Mouse (Mus musculus): ENCODE results near the gene Thada.
"Not testable (repeated sequence)": the region's sequence is repeated elsewhere in the genome, so short reads cannot be mapped to it uniquely, and the experiment has no call there.

Thada gene

DNA sequence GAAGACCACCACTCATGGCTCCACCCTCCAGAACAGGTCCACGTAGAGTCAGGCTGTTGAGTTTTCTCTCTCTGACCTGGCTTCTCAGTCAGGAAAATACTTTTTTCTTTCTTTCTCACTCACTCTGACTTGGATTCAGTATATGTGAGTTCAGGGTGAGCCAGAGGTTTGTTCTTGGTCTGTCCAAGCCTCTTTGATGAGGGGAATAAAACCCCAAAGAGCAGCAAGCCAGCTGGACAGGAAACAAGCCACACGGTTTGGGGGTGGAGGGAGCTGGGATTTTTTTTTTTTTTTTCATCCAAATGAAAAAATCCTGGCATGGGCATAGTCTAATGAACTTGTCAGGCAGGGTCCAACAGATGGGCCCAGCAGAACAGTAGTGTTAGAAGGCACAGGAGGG, 210.2 kb downstream of the Thada start:
- in situ Hi-C loops (cut with MboI; ENCODE audit: low pct_unique_long_range_greater_than_20kb in 1 of 2, low sequenced_read_pairs in 2 of 2, unreplicated experiment in 1 of 2) = no loop called here

GRCm38 (mm10) chr17:84251426-84251825, 214.6 kb downstream of the Thada start:
- in situ Hi-C loops (cut with MboI; ENCODE audit: low pct_unique_long_range_greater_than_20kb in 1 of 2, low sequenced_read_pairs in 2 of 2, unreplicated experiment in 1 of 2) = no loop called here

GRCm38 (mm10) chr17:84244182-84244920, 221.7 kb downstream of the Thada start:
- in situ Hi-C loops (cut with MboI; ENCODE audit: low pct_unique_long_range_greater_than_20kb in 1 of 2, low sequenced_read_pairs in 2 of 2, unreplicated experiment in 1 of 2) = no loop called here

DNA sequence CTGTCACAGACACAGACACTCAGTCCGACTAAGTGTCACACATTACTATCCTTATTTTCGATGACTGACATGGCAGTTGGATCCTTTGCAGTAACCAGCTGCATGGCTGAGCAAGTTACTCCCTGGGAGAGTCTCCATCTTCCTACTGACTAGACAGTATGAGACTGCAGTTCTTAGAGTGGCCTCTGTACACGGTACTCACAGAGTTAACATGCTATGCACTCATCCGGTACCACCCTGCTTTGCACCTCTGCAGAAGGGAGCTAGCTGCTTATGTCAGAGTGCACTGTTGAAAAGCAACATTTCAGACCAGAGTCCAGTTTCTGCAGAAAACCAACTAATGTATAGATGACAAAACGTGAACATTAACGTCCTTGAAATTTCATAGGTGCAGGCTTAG, 222.2 kb downstream of the Thada start:
- in situ Hi-C loops (cut with MboI; ENCODE audit: low pct_unique_long_range_greater_than_20kb in 1 of 2, low sequenced_read_pairs in 2 of 2, unreplicated experiment in 1 of 2) = no loop called here

DNA sequence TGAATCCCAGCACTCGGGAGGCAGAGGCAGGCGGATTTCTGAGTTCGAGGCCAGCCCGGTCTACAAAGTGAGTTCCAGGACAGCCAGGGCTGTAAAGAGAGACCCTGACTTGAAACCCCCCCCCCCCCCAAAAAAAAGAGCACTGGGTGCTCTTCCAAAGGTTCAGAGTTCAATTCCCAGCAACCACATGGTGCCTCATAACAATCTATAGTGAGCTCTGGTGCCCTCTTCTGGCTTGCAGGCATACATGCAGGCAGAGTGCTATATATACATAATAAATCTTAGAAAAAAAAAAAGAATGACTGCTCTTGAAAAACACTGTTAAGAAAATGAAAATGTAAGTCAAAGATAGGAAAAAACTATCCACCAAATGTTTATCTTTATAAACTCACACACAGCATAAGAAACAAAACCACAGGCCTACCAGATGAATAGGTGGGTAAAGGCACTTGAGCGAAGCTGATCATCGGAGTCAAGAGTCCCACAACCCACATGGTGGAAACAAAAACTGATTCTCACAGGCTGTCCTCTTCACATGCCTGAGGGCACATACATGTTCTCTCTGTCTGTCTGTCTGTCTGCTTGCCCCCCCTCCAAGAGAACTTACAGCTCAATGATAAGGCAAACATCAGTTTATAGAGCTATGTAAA, 224.6 kb downstream of the Thada start:
- in situ Hi-C loops (cut with MboI; ENCODE audit: low pct_unique_long_range_greater_than_20kb in 1 of 2, low sequenced_read_pairs in 2 of 2, unreplicated experiment in 1 of 2) = no loop called here

GRCm38 (mm10) chr17:84239679-84240292, 226.2 kb downstream of the Thada start:
- in situ Hi-C loops (cut with MboI; ENCODE audit: low pct_unique_long_range_greater_than_20kb in 1 of 2, low sequenced_read_pairs in 2 of 2, unreplicated experiment in 1 of 2) = no loop called here

- in situ Hi-C loops (cut with MboI; ENCODE audit: low pct_unique_long_range_greater_than_20kb in 1 of 2, low sequenced_read_pairs in 2 of 2, unreplicated experiment in 1 of 2) = no loop called here
These were observed 227.8 kb downstream of the Thada start for GRCm38 (mm10) chr17:84238174-84238573.

DNA sequence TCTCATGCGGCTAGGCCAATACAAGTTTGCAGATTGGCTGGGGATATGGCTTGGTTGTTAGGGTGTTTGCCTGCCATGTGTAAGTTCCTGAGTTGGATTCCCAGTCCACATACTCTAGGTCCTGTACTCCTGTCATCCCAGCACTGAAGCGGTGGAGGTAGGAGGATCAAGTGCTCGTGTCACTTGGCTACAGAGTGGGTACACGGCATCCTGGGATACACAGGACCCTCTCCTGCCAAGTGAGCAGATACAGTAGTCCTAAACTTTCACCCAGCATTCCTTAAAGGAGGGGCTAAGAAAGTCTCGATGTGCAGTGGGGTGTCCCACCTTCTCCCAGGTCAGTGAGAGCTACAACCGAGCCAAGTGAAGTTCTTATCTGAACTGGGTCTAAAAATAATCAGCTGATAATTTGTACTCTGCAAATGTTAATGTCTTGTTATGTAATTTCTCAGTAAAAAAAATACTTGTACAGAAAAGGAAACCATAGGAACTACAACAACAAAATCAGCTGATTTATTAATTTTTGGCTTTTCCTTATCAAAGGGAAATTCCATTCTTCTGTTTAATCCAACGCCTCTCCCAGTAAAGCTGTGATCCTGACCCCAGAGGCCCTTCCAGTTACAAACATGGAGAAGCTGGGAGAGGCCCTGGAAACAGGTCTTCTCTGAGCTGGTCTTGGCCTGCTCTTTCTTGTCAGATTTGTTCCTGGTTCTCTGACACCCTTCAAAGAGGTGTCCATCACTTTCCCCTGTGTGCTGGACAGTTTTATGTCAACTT, 229.0 kb downstream of the Thada start:
- in situ Hi-C loops (cut with MboI; ENCODE audit: low pct_unique_long_range_greater_than_20kb in 1 of 2, low sequenced_read_pairs in 2 of 2, unreplicated experiment in 1 of 2) = no loop called here

DNA sequence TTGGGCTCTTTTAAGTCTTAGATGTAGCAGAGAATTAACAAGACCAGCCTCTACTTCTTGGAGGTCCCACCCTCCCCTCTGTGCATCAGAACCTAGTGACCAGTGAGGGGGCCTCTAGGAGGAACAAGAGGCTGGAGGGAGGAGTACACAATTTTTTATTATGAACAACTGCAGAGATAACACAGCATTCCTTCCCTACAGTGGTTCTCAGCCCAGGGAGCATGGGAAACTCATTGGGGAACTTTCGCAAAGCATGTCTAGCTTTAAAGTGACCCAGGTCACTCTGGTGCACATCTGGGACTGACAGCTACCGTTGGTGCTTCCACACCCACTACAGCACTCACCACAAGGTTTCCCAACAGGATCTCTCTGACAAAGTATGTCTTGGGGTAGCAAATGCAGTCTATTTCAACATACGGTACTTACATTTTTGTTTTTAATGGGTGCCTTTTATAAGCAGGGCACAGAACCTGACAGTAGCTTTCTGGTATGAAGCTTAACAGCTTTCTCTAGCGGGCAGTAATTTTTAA, 230.5 kb downstream of the Thada start:
- in situ Hi-C loops (cut with MboI; ENCODE audit: low pct_unique_long_range_greater_than_20kb in 1 of 2, low sequenced_read_pairs in 2 of 2, unreplicated experiment in 1 of 2) = no loop called here

GRCm38 (mm10) chr17:84234785-84235184, 231.2 kb downstream of the Thada start:
- in situ Hi-C loops (cut with MboI; ENCODE audit: low pct_unique_long_range_greater_than_20kb in 1 of 2, low sequenced_read_pairs in 2 of 2, unreplicated experiment in 1 of 2) = not testable (repeated sequence)

- in situ Hi-C loops (cut with MboI; ENCODE audit: low pct_unique_long_range_greater_than_20kb in 1 of 2, low sequenced_read_pairs in 2 of 2, unreplicated experiment in 1 of 2) = no loop called here
These were observed 232.2 kb downstream of the Thada start for GRCm38 (mm10) chr17:84233758-84234157.

DNA sequence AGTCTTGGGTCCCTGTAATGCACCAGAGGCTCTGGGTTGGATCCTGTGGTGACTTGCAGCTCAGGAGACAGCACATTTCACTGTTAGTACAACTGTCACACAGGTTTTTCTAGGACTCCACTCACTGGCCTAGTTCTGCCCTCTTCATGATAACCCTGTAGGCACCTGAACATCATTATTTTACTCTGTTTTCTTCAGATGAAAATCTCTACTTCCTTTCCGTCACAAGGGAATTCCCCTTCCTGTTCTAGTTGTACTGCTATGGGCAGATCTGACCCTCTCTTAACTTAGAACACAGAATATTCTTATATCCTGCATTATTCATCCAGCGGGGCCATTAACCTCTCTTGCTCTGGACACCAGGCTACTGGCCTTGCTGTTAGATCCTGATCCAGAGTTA, 234.6 kb downstream of the Thada start:
- in situ Hi-C loops (cut with MboI; ENCODE audit: low pct_unique_long_range_greater_than_20kb in 1 of 2, low sequenced_read_pairs in 2 of 2, unreplicated experiment in 1 of 2) = no loop called here

GRCm38 (mm10) chr17:84228223-84228622, 237.8 kb downstream of the Thada start:
- in situ Hi-C loops (cut with MboI; ENCODE audit: low pct_unique_long_range_greater_than_20kb in 1 of 2, low sequenced_read_pairs in 2 of 2, unreplicated experiment in 1 of 2) = no loop called here

GRCm38 (mm10) chr17:84226681-84227080, 239.3 kb downstream of the Thada start:
- in situ Hi-C loops (cut with MboI; ENCODE audit: low pct_unique_long_range_greater_than_20kb in 1 of 2, low sequenced_read_pairs in 2 of 2, unreplicated experiment in 1 of 2) = no loop called here

DNA sequence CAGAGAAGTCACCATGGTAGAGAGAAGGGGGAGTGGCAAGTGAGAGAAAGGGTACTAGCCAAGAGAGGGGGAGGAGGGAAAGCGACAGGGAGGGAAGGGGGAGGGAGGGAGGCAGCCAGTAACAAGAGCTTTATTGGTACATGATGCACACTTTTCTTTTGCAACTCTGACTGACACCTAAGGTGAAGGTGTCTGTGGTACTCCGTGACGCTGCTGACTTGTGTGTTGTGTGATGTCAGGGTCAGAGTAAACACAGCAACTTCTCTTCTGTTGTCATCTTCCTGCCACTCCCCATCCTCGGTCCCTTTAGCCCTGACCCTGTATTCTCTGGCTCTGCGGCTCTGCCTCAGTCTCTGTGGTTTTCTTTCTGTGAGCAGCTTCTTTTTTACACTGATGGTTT, 239.8 kb downstream of the Thada start:
- in situ Hi-C loops (cut with MboI; ENCODE audit: low pct_unique_long_range_greater_than_20kb in 1 of 2, low sequenced_read_pairs in 2 of 2, unreplicated experiment in 1 of 2) = no loop called here

DNA sequence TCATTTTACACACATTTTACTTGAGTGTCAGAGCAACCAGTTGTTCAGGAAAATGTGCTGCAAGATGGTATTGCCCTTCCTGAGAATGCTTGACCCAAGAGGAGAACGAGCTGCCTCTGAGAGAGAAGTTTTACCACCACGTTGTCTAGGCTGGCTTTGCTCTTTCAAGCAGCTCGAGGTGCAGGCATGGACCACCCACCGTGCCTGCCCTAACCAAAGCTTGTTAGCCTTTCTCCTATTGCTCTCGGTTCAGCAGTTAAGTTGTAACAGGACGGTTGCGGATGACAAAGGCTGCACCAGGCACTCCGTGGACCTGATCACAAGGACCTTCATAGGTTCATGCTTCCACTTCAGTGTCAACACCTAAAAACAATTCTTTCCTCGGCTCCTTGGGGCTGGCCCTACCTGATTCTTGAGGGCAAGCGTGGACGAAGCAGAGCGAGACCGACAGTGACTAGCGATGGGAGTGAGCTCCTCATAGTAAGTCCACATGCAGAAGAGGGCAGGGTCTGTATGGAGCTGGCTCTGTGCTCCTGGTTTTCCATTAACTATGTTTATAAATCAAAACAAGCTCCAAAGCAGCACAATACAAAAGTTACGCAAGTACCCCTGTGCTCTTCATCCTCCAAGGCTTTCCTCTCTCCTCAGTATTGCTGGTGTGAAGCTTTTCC, 241.7 kb downstream of the Thada start:
- in situ Hi-C loops (cut with MboI; ENCODE audit: low pct_unique_long_range_greater_than_20kb in 1 of 2, low sequenced_read_pairs in 2 of 2, unreplicated experiment in 1 of 2) = no loop called here

- in situ Hi-C loops (cut with MboI; ENCODE audit: low pct_unique_long_range_greater_than_20kb in 1 of 2, low sequenced_read_pairs in 2 of 2, unreplicated experiment in 1 of 2) = not testable (repeated sequence)
These were observed 247.2 kb downstream of the Thada start for GRCm38 (mm10) chr17:84218841-84219240.

DNA sequence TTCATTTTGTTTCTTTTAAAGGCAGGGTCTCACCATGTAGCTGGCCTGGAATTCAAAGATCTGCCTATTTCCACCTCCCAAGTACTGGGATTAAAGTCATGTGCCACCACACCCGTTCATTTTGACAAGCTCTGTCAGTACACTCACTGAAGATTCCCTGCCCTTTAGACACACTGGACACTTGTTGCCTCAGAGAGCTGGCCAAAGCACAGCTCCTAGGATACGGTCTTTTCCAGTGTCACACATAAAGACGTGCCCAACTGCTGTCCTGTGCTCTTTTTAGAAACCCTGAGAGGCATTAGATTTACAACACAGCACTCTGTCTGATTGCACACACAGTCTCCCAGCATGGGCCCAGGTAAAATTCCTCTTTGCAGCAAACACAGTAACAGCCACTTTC, 248.3 kb downstream of the Thada start:
- in situ Hi-C loops (cut with MboI; ENCODE audit: low pct_unique_long_range_greater_than_20kb in 1 of 2, low sequenced_read_pairs in 2 of 2, unreplicated experiment in 1 of 2) = no loop called here

All from mouse embryonic stem cell (cell line).